Mouse (Mus musculus) liver, embryonic 16.5 days (tissue): Measurements from ENCODE around the gene Ugt1a8. TPM values are rescaled to one million over a fixed set of nuclear protein-coding genes. Genes with fewer than 3 reads are reported as not detected.
A peak's percentile ranks its signal among the peaks of the same experiment; 100 is the strongest.

Experiments
- ATAC-seq: fragments of 200-750 bp; cut with Nextera tagmentation; 2 replicates; pipeline ENCODE4 v1.8.0; 2017; ENCODE audit warnings: low read depth, mild to moderate bottlenecking, moderate number of reproducible peaks, moderate library complexity
- H3K27ac ChIP-seq: fragments of 300-500 bp; sonication (generic); 2 replicates; pipeline ENCODE4 v1.5.1; 2014; ENCODE audit warnings: mild to moderate bottlenecking, low read length
- H3K27me3 ChIP-seq: fragments of 300-500 bp; sonication (generic); 2 replicates; pipeline ENCODE4 v1.6.1; 2014; ENCODE audit warnings: low read depth, low read length, mixed read lengths; ENCODE audit not compliant: control insufficient read depth, insufficient read depth
- H3K36me3 ChIP-seq: fragments of 300-500 bp; sonication (generic); 2 replicates; pipeline ENCODE4 v1.6.1; 2014; ENCODE audit warnings: mild to moderate bottlenecking; ENCODE audit not compliant: control insufficient read depth, insufficient read depth
- H3K4me1 ChIP-seq: fragments of 300-500 bp; sonication (generic); 2 replicates; pipeline ENCODE4 v1.6.1; 2014; ENCODE audit warnings: low read depth, low read length, mixed read lengths; ENCODE audit not compliant: control insufficient read depth
- H3K4me2 ChIP-seq: fragments of 300-500 bp; sonication (generic); 2 replicates; pipeline ENCODE4 v1.6.1; 2014; ENCODE audit warnings: low read depth, low read length, mixed read lengths
- H3K4me3 ChIP-seq: fragments of 300-500 bp; sonication (generic); 2 replicates; pipeline ENCODE4 v1.5.1; 2014; ENCODE audit warnings: low read depth, mild to moderate bottlenecking, low read length
- H3K9ac ChIP-seq: fragments of 300-500 bp; sonication (generic); 2 replicates; pipeline ENCODE4 v1.6.1; 2014; ENCODE audit warnings: low read depth, low read length
- H3K9me3 ChIP-seq: fragments of 300-500 bp; sonication (generic); replicated peaks from 2 replicates; pipeline ENCODE4 v1.6.1; 2016; ENCODE audit warnings: low read length; ENCODE audit not compliant: control insufficient read depth
- WGBS: fragments of 180-500 bp; shearing (Covaris S2); extraction: QIAGEN DNeasy Blood & Tissue Kit; methylation state at CpG from one replicate; pipeline ENCODE4 v1.1.7; 2014; ENCODE audit not compliant: insufficient replicate concordance; 5-methylcytosine and 5-hydroxymethylcytosine counted together
- polyA plus RNA-seq: library from polyadenylated mRNA; unstranded; fragments of >200 nt; fragmentation: Nextera tagmentation; extraction: Ambion mirVana; gene quantifications from 2 replicates; pipeline ENCODE4 v1.2.1, GENCODE M21; 2015

Gene Ugt1a8
- polyA plus RNA-seq, 1 experiment from 2014 or later: not detected

DNA sequence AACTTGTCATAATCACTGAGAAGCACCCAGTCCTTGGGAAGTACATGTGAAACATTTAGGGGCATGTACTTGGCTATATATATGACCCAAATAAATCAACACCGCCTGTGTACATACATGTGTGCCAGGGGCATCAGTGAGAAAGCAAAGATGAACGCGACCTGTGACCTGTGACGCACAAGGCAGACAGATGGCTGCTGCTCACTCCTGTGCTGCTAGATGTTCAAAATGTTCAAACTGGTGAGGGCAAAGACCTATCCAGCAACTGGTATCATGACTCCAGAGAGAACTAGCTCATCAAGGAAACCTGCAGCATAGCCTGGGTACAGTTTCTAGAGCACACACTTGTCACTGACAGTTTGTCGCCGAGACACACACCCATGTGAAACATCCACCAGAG lies 179.9 kb downstream of the Ugt1a8 start:
- Histone ChIP-seq H3K4me1 (peaks cover 5% of the 10 kb centered on the region; the same call in 1 of the 2 replicates), H3K27me3 (no peaks in the 10 kb centered on the region), H3K36me3 (peaks cover 90% of the 10 kb centered on the region), H3K4me3 (no peak overlapping the region), H3K9ac (no peak overlapping the region), H3K27ac (no peak overlapping the region), H3K9me3 (no peaks in the 10 kb centered on the region), H3K4me2 (no peak overlapping the region)
- ATAC-seq: 0 out of 2 replicates have a peak, but pooled peaks have one; percentile 1
- WGBS: 85% methylated on average over 6 of the region's 6 CpGs

DNA sequence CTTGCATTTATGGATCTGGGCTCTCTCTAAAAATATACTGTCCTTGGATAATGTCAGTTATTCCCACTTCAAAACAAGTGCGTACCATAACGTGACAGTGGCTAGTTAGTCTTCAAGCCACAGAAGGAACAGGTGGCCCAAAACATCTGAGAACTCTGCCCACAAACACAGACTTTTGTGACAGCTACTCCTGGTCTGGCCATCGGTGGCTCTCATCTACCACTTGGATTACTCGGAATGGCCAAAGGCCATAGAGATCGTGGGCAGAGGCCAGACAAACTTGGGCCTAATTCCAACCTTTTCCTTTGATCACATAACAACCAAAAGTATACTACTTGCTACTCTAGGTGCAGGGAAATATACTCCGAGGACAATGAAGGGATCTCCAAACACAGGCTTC lies 180.5 kb downstream of the Ugt1a8 start:
- peaks cover 89% of the 10 kb centered on the region for H3K36me3 ChIP-seq
- H3K4me1 ChIP-seq: no peaks in the 10 kb centered on the region
- no peak overlapping the region for H3K4me2 ChIP-seq
- no peaks in the 10 kb centered on the region for H3K9me3 ChIP-seq
- H3K27me3 ChIP-seq: no peaks in the 10 kb centered on the region
- WGBS: 75% methylated on average over 6 of the region's 6 CpGs
- H3K27ac ChIP-seq: no peak overlapping the region
- no peak overlapping the region for H3K4me3 ChIP-seq
- no peak for ATAC-seq
- no peak overlapping the region for H3K9ac ChIP-seq

Other genes with a start within 250 kb of the Ugt1a8 start
- 9.8 and 11.9 TPM in 2 replicates for gene Dgkd, start 234.5 kb upstream of the Ugt1a8 start, polyA plus RNA-seq
- 8.7 and 10.0 TPM in 2 replicates for gene Usp40, start 79.3 kb upstream of the Ugt1a8 start, polyA plus RNA-seq
- 0.14 and 0.20 TPM in 2 replicates for gene Ugt1a10, start 32.4 kb upstream of the Ugt1a8 start, polyA plus RNA-seq
- gene Ugt1a9, start 17.0 kb upstream of the Ugt1a8 start, polyA plus RNA-seq: 0.11 and 0.44 TPM in 2 replicates
- gene Ugt1a7c, start 7.2 kb downstream of the Ugt1a8 start, polyA plus RNA-seq: 3.0 TPM in 2 replicates
- 18.7 and 20.1 TPM in 2 replicates for gene Ugt1a6b, start 15.4 kb downstream of the Ugt1a8 start, polyA plus RNA-seq
- 21.1 and 21.8 TPM in 2 replicates for gene Ugt1a6a, start 47.0 kb downstream of the Ugt1a8 start, polyA plus RNA-seq
- gene Ugt1a5, start 78.2 kb downstream of the Ugt1a8 start, polyA plus RNA-seq: 0.05 TPM in 1 of 2 replicates, not detected in the other
- gene Ugt1a2, start 112.8 kb downstream of the Ugt1a8 start, polyA plus RNA-seq: 0.11 and 0.17 TPM in 2 replicates
- 7.7 and 9.4 TPM in 2 replicates for gene Dnajb3, start 118.0 kb downstream of the Ugt1a8 start, polyA plus RNA-seq
- gene Ugt1a1, start 124.1 kb downstream of the Ugt1a8 start, polyA plus RNA-seq: 0.11 and 0.21 TPM in 2 replicates
- gene Mroh2a, start 139.2 kb downstream of the Ugt1a8 start, polyA plus RNA-seq: 0.54 and 0.61 TPM in 2 replicates
- gene Hjurp, start 189.8 kb downstream of the Ugt1a8 start, polyA plus RNA-seq: 69.3 and 71.4 TPM in 2 replicates
- gene Trpm8, start 189.8 kb downstream of the Ugt1a8 start, polyA plus RNA-seq: not detected in 2 replicates